Mouse (Mus musculus): ENCODE results near the gene Mettl7a3. TPM values are rescaled to one million over a fixed set of nuclear protein-coding genes. Genes with fewer than 3 reads are reported as not detected.
"Not testable (repeated sequence)": the region's sequence is repeated elsewhere in the genome, so short reads cannot be mapped to it uniquely, and the experiment has no call there.

Mettl7a3 gene
- polyA plus RNA-seq, 2 experiments, result not detected

GRCm38 (mm10) chr15:100345484-100345883 lies 10.8 kb downstream of the Mettl7a3 start:
- DNase-seq (ENCODE audit: low read depth in 3 of 3, low spot score in 3 of 3) (no peak), ATAC-seq (ENCODE audit: insufficient read depth) (no peak)
- no peaks in the 10 kb centered on the region for H3K27me3 ChIP-seq (ENCODE audit: control insufficient read depth, insufficient read depth, low read length)
- no peak overlapping the region for H3K27ac ChIP-seq
- H3K4me2 ChIP-seq (ENCODE audit: low read depth), result no peak overlapping the region
- H3K9me3 ChIP-seq (ENCODE audit: control insufficient read depth, low read length), result no peaks in the 10 kb centered on the region
- no peak overlapping the region for H3K4me3 ChIP-seq (ENCODE audit: insufficient read depth in 1 of 2, low read depth in 2 of 2, low read length in 2 of 2)
- peaks cover 0 to 3% of the 10 kb centered on the region in 2 experiments; a peak in 1 of 4 replicates for H3K4me1 ChIP-seq (replicated peaks; ENCODE audit: control insufficient read depth in 2 of 2, insufficient read depth in 2 of 2, low read length in 1 of 2)
- H3K36me3 ChIP-seq (replicated peaks; ENCODE audit: control insufficient read depth, insufficient read depth, low read depth), result no peaks in the 10 kb centered on the region
- no peak overlapping the region for H3K9ac ChIP-seq (replicated peaks)
- TF ChIP-seq CTCF (IDR thresholded peaks at IDR 0.05; ENCODE audit: low read depth), result no peak
- no peak for TF ChIP-seq EP300 (IDR thresholded peaks at IDR 0.05; ENCODE audit: low read depth)

- Histone ChIP-seq H3K27me3 (ENCODE audit: control insufficient read depth, insufficient read depth, low read length) (no peaks in the 10 kb centered on the region), H3K4me1 (replicated peaks; ENCODE audit: control insufficient read depth in 2 of 2, insufficient read depth in 2 of 2, low read length in 1 of 2) (peaks cover 0 to 3% of the 10 kb centered on the region in 2 experiments; a peak in 2 of 4 replicates), H3K4me3 (ENCODE audit: insufficient read depth in 1 of 2, low read depth in 2 of 2, low read length in 2 of 2) (no peak overlapping the region), H3K27ac (no peak overlapping the region), H3K4me2 (ENCODE audit: low read depth) (no peak overlapping the region), H3K36me3 (replicated peaks; ENCODE audit: control insufficient read depth, insufficient read depth, low read depth) (no peaks in the 10 kb centered on the region), H3K9ac (replicated peaks) (no peak overlapping the region), H3K9me3 (ENCODE audit: control insufficient read depth, low read length) (no peaks in the 10 kb centered on the region)
- ATAC-seq (ENCODE audit: insufficient read depth) (peak; percentile 55; the same call in 1 of the 2 replicates), DNase-seq (ENCODE audit: low read depth in 3 of 3, low spot score in 3 of 3) (no peak)
- 57% methylated on average over 14 of the region's 14 CpGs for WGBS (ENCODE audit: insufficient replicate concordance)
- TF ChIP-seq CTCF (IDR thresholded peaks at IDR 0.05; ENCODE audit: low read depth) (no peak), EP300 (IDR thresholded peaks at IDR 0.05; ENCODE audit: low read depth) (no peak)
Measured at GRCm38 (mm10) chr15:100346761-100347160, 12.0 kb downstream of the Mettl7a3 start.

GRCm38 (mm10) chr15:100349496-100349895 lies 14.8 kb downstream of the Mettl7a3 start:
- H3K27me3 ChIP-seq (ENCODE audit: control insufficient read depth, insufficient read depth, low read length), result no peaks in the 10 kb centered on the region
- 41% methylated on average over 2 of the region's 2 CpGs for WGBS (ENCODE audit: insufficient replicate concordance)
- H3K27ac ChIP-seq, result no peak overlapping the region
- peak in 1 of 3 experiments; percentile 13 for DNase-seq (ENCODE audit: low read depth in 3 of 3, low spot score in 3 of 3)
- ATAC-seq (ENCODE audit: insufficient read depth), result no peak
- H3K4me3 ChIP-seq (ENCODE audit: insufficient read depth in 1 of 2, low read depth in 2 of 2, low read length in 2 of 2), result no peak overlapping the region
- H3K9ac ChIP-seq (replicated peaks), result no peak overlapping the region
- no peaks in the 10 kb centered on the region for H3K9me3 ChIP-seq (ENCODE audit: control insufficient read depth, low read length)
- no peak overlapping the region for H3K4me2 ChIP-seq (ENCODE audit: low read depth)
- H3K4me1 ChIP-seq (replicated peaks; ENCODE audit: control insufficient read depth in 2 of 2, insufficient read depth in 2 of 2, low read length in 1 of 2), result peaks cover 0 to 3% of the 10 kb centered on the region in 2 experiments; a peak in 2 of 4 replicates
- TF ChIP-seq EP300 (IDR thresholded peaks at IDR 0.05; ENCODE audit: low read depth) (no peak), CTCF (IDR thresholded peaks at IDR 0.05; ENCODE audit: low read depth) (no peak)
- H3K36me3 ChIP-seq (replicated peaks; ENCODE audit: control insufficient read depth, insufficient read depth, low read depth), result no peaks in the 10 kb centered on the region

GRCm38 (mm10) chr15:100351501-100352060 lies 16.9 kb downstream of the Mettl7a3 start:
- 56% methylated on average over 6 of the region's 6 CpGs for WGBS (ENCODE audit: insufficient replicate concordance)

GRCm38 (mm10) chr15:100352711-100353250 lies 18.1 kb downstream of the Mettl7a3 start, which contains the start of the genes Methig1 and Mettl7a2:
TSS of gene Methig1 (plus strand) at chr15:100353149.
TSS of gene Mettl7a2 (plus strand) at chr15:100353200.
- no peak within 1 kb of the TSS for H3K9ac ChIP-seq (replicated peaks)
- H3K27ac ChIP-seq, result no peak within 1 kb of the TSS
- no peak within 1 kb of the TSS for H3K4me2 ChIP-seq (ENCODE audit: low read depth)
- no peak within 1 kb of the TSS for H3K4me3 ChIP-seq (ENCODE audit: insufficient read depth in 1 of 2, low read depth in 2 of 2, low read length in 2 of 2)
- no peaks in the 10 kb centered on the region for H3K36me3 ChIP-seq (replicated peaks; ENCODE audit: control insufficient read depth, insufficient read depth, low read depth)
- DNase-seq (ENCODE audit: low read depth in 3 of 3, low spot score in 3 of 3), result no peak
- TF ChIP-seq CTCF (IDR thresholded peaks at IDR 0.05; ENCODE audit: low read depth) (no peak), EP300 (IDR thresholded peaks at IDR 0.05; ENCODE audit: low read depth) (no peak)
- ATAC-seq (ENCODE audit: insufficient read depth), result no peak
- H3K9me3 ChIP-seq (ENCODE audit: control insufficient read depth, low read length), result no peaks in the 10 kb centered on the region
- no peaks in the 10 kb centered on the region for H3K27me3 ChIP-seq (ENCODE audit: control insufficient read depth, insufficient read depth, low read length)
- 62% methylated on average over 10 of the region's 10 CpGs for WGBS (ENCODE audit: insufficient replicate concordance)
- peaks cover 0 to 3% of the 10 kb centered on the region in 2 experiments; a peak in 2 of 4 replicates for H3K4me1 ChIP-seq (replicated peaks; ENCODE audit: control insufficient read depth in 2 of 2, insufficient read depth in 2 of 2, low read length in 1 of 2)

More at GRCm38 (mm10) chr15:100351501-100352060, 16.9 kb downstream of the Mettl7a3 start:
- Histone ChIP-seq H3K4me1 (replicated peaks; ENCODE audit: control insufficient read depth in 2 of 2, insufficient read depth in 2 of 2, low read length in 1 of 2) (peaks cover 0 to 3% of the 10 kb centered on the region in 2 experiments; a peak in 2 of 4 replicates), H3K27me3 (ENCODE audit: control insufficient read depth, insufficient read depth, low read length) (no peaks in the 10 kb centered on the region), H3K9me3 (ENCODE audit: control insufficient read depth, low read length) (no peaks in the 10 kb centered on the region), H3K4me3 (ENCODE audit: insufficient read depth in 1 of 2, low read depth in 2 of 2, low read length in 2 of 2) (no peak overlapping the region), H3K36me3 (replicated peaks; ENCODE audit: control insufficient read depth, insufficient read depth, low read depth) (no peaks in the 10 kb centered on the region), H3K27ac (no peak overlapping the region), H3K4me2 (ENCODE audit: low read depth) (no peak overlapping the region), H3K9ac (replicated peaks) (no peak overlapping the region)
- ATAC-seq (ENCODE audit: insufficient read depth) (no peak), DNase-seq (ENCODE audit: low read depth in 3 of 3, low spot score in 3 of 3) (no peak)
- TF ChIP-seq EP300 (IDR thresholded peaks at IDR 0.05; ENCODE audit: low read depth) (no peak), CTCF (IDR thresholded peaks at IDR 0.05; ENCODE audit: low read depth) (no peak)

GRCm38 (mm10) chr15:100353399-100353798 lies 18.7 kb downstream of the Mettl7a3 start:
- H3K36me3 ChIP-seq (replicated peaks; ENCODE audit: control insufficient read depth, insufficient read depth, low read depth); H3K4me2 ChIP-seq (ENCODE audit: low read depth); DNase-seq (ENCODE audit: low read depth in 3 of 3, low spot score in 3 of 3); H3K27me3 ChIP-seq (ENCODE audit: control insufficient read depth, insufficient read depth, low read length); H3K9me3 ChIP-seq (ENCODE audit: control insufficient read depth, low read length); ATAC-seq (ENCODE audit: insufficient read depth); H3K9ac ChIP-seq (replicated peaks); H3K27ac ChIP-seq; H3K4me1 ChIP-seq (replicated peaks; ENCODE audit: control insufficient read depth in 2 of 2, insufficient read depth in 2 of 2, low read length in 1 of 2); H3K4me3 ChIP-seq (ENCODE audit: insufficient read depth in 1 of 2, low read depth in 2 of 2, low read length in 2 of 2): not testable (repeated sequence)
- 69% methylated on average over 12 of the region's 22 CpGs for WGBS (ENCODE audit: insufficient replicate concordance)

All from liver, embryonic 14.5 days (tissue).